Mouse (Mus musculus): Measurements from ENCODE around the gene B3gnt9.

- TF ChIP-seq POLR2A (IDR thresholded peaks at IDR 0.05; ENCODE audit: control insufficient read depth, extremely low read depth, insufficient read depth, low read length, poor library complexity) = peak; percentile 88
- peak; percentile 65; the same call in 1 of the 2 replicates for TF ChIP-seq CTCF (IDR thresholded peaks at IDR 0.05; ENCODE audit: borderline replicate concordance, control insufficient read depth, extremely low read depth, insufficient read depth, low read length, poor library complexity)
These were observed 30.3 kb downstream of the B3gnt9 start, which contains the start of gene D230025D16Rik for GRCm38 (mm10) chr8:105224413-105225271.

All from thymus, adult 2 months (tissue).